Mouse (Mus musculus) ES-E14 (cell line): ENCODE results near the gene Cenpu. TPM values are rescaled to one million over a fixed set of nuclear protein-coding genes. Genes with fewer than 3 reads are reported as not detected.

Experiments
- DNase-seq: peaks from one replicate; pipeline ENCODE4 v3.0.0-alpha.2; 2013; ENCODE audit warnings: low read depth, low spot score
- H3K27ac ChIP-seq: 2 replicates; pipeline ENCODE4 v1.5.1; 2012; ENCODE audit warnings: low read depth, mild to moderate bottlenecking, low read length, moderate library complexity, mixed read lengths; ENCODE audit not compliant: poor library complexity, insufficient read depth, severe bottlenecking
- H3K36me3 ChIP-seq: 2 replicates; pipeline ENCODE4 v1.6.1; 2012; ENCODE audit warnings: mild to moderate bottlenecking, low read length, moderate library complexity, mixed read lengths; ENCODE audit not compliant: control insufficient read depth, poor library complexity, insufficient read depth, severe bottlenecking
- H3K4me1 ChIP-seq, 2 experiments: fragments of 150-350 bp in 1 of 2; sonication (generic) in 1 of 2; 2 replicates each; pipeline ENCODE4 v1.6.1; 2012; ENCODE audit warnings: low read length in 2 of 2, mild to moderate bottlenecking in 1 of 2, mixed read lengths in 1 of 2; ENCODE audit not compliant: control insufficient read depth in 2 of 2, insufficient read depth in 2 of 2, poor library complexity in 1 of 2
- H3K4me3 ChIP-seq, 2 experiments: fragments of 150-350 bp in 1 of 2; sonication (generic) in 1 of 2; 2 replicates each; pipeline ENCODE4 v1.5.1; 2012; ENCODE audit warnings: low read length in 2 of 2, low read depth in 1 of 2, mild to moderate bottlenecking in 1 of 2, mixed read lengths in 1 of 2; ENCODE audit not compliant: insufficient read depth in 1 of 2, poor library complexity in 1 of 2, severe bottlenecking in 1 of 2
- H3K9ac ChIP-seq: 2 replicates; pipeline ENCODE4 v1.6.1; 2012; ENCODE audit warnings: low read depth, mild to moderate bottlenecking, low read length, mixed read lengths; ENCODE audit not compliant: poor library complexity, insufficient read depth, severe bottlenecking
- H3K9me3 ChIP-seq: fragments of 150-350 bp; sonication (generic); 2 replicates; pipeline ENCODE4 v1.6.1; 2012; ENCODE audit warnings: low read depth, mild to moderate bottlenecking, low read length; ENCODE audit not compliant: control insufficient read depth, insufficient read depth
- CHD2 ChIP-seq: IDR thresholded peaks from 2 replicates; pipeline ENCODE4 v1.6.1; 2014; ENCODE audit warnings: mild to moderate bottlenecking, low read depth, low read length, inconsistent platforms
- HCFC1 ChIP-seq: IDR thresholded peaks from 2 replicates; pipeline ENCODE4 v1.6.1; 2012; ENCODE audit warnings: low read length, inconsistent platforms, borderline replicate concordance; ENCODE audit not compliant: insufficient read depth
- MAFK ChIP-seq: IDR thresholded peaks from 2 replicates; pipeline ENCODE4 v1.6.1; 2014; ENCODE audit warnings: mild to moderate bottlenecking, low read depth, low read length, inconsistent platforms; ENCODE audit not compliant: insufficient read depth
- ZC3H11A ChIP-seq: IDR thresholded peaks from 2 replicates; pipeline ENCODE4 v1.6.1; 2012; ENCODE audit warnings: low read depth, mild to moderate bottlenecking, inconsistent platforms, low read length, borderline replicate concordance
- ZNF384 ChIP-seq: IDR thresholded peaks from 2 replicates; pipeline ENCODE4 v1.6.1; 2012; ENCODE audit warnings: low read depth, low read length, inconsistent platforms
- in situ Hi-C, 2 experiments: fragments of 600-800 bp; cut with MboI; formaldehyde crosslinking; loops; one replicate each; pipeline ENCODE4 v1.15.1; 2025; ENCODE audit warnings: low sequenced_read_pairs in 2 of 2, inconsistent platforms in 1 of 2; ENCODE audit not compliant: unreplicated experiment in 2 of 2
- total RNA-seq: library from RNA; depleted of rRNA; stranded (reverse); fragments of 300-350 nt; gene quantifications from 2 replicates; pipeline ENCODE4 v1.2.3, GENCODE M21; 2012

The Cenpu gene
- total RNA-seq, 1 experiment, result 19.1 TPM

- TF ChIP-seq HCFC1 (no peak), ZNF384 (no peak), CHD2 (no peak), ZC3H11A (no peak), MAFK (no peak)
- H3K27ac ChIP-seq, result no peak overlapping the region
- no peaks in the 10 kb centered on the region for H3K9me3 ChIP-seq
- H3K9ac ChIP-seq, result no peak overlapping the region
- peaks cover 8% of the 10 kb centered on the region; the same call in 1 of the 2 replicates for H3K36me3 ChIP-seq
- peaks cover 0 to 3% of the 10 kb centered on the region in 2 experiments; a peak in 2 of 4 replicates for H3K4me1 ChIP-seq
- in situ Hi-C loops, result no loop called here
- DNase-seq, result no peak
- H3K4me3 ChIP-seq, result no peak overlapping the region
Measured at GRCm38 (mm10) chr8:46588663-46589062, 36.8 kb downstream of the Cenpu start.

GRCm38 (mm10) chr8:46593067-46593466 lies 41.2 kb downstream of the Cenpu start:
- no peak for DNase-seq
- Histone ChIP-seq H3K36me3 (peaks cover 7% of the 10 kb centered on the region; the same call in 1 of the 2 replicates), H3K9ac (no peak overlapping the region), H3K27ac (no peak overlapping the region), H3K4me3 (no peak overlapping the region), H3K9me3 (no peaks in the 10 kb centered on the region), H3K4me1 (no peaks in the 10 kb centered on the region)
- in situ Hi-C loops, result no loop called here
- TF ChIP-seq ZNF384 (no peak), MAFK (no peak), CHD2 (no peak), HCFC1 (no peak)

GRCm38 (mm10) chr8:46593772-46594171 lies 41.9 kb downstream of the Cenpu start:
- TF ChIP-seq HCFC1 (no peak), MAFK (no peak), CHD2 (no peak), ZNF384 (no peak), ZC3H11A (no peak)
- peaks cover 7% of the 10 kb centered on the region; the same call in 1 of the 2 replicates for H3K36me3 ChIP-seq
- H3K4me3 ChIP-seq, result no peak overlapping the region
- H3K4me1 ChIP-seq, result no peaks in the 10 kb centered on the region
- DNase-seq, result no peak
- in situ Hi-C loops, result no loop called here
- no peak overlapping the region for H3K27ac ChIP-seq
- H3K9ac ChIP-seq, result no peak overlapping the region
- no peaks in the 10 kb centered on the region for H3K9me3 ChIP-seq

GRCm38 (mm10) chr8:46595593-46595992 lies 43.8 kb downstream of the Cenpu start:
- no peak overlapping the region for H3K4me3 ChIP-seq
- no peaks in the 10 kb centered on the region for H3K9me3 ChIP-seq
- in situ Hi-C loops, result no loop called here
- DNase-seq, result no peak
- no peak overlapping the region for H3K9ac ChIP-seq
- H3K27ac ChIP-seq, result no peak overlapping the region
- no peaks in the 10 kb centered on the region for H3K4me1 ChIP-seq
- H3K36me3 ChIP-seq, result peaks cover 7% of the 10 kb centered on the region; the same call in 1 of the 2 replicates
- TF ChIP-seq HCFC1 (no peak), CHD2 (no peak), ZNF384 (no peak), ZC3H11A (no peak), MAFK (no peak)

- no peak overlapping the region for H3K4me3 ChIP-seq
- H3K9me3 ChIP-seq, result no peaks in the 10 kb centered on the region
- TF ChIP-seq HCFC1, result no peak
- no peak for TF ChIP-seq MAFK
- TF ChIP-seq CHD2, result no peak
- TF ChIP-seq ZNF384, result no peak
- TF ChIP-seq ZC3H11A, result no peak
- no peak overlapping the region for H3K27ac ChIP-seq
- no peak overlapping the region for H3K9ac ChIP-seq
- DNase-seq, result no peak
- no peaks in the 10 kb centered on the region for H3K4me1 ChIP-seq
- in situ Hi-C loops, result no loop called here
- H3K36me3 ChIP-seq, result peaks cover 7% of the 10 kb centered on the region; the same call in 1 of the 2 replicates
Measured at GRCm38 (mm10) chr8:46596530-46596929, 44.7 kb downstream of the Cenpu start.
